ENCODE assay signal across 8 mouse cellular contexts in the genomic region with DNA sequence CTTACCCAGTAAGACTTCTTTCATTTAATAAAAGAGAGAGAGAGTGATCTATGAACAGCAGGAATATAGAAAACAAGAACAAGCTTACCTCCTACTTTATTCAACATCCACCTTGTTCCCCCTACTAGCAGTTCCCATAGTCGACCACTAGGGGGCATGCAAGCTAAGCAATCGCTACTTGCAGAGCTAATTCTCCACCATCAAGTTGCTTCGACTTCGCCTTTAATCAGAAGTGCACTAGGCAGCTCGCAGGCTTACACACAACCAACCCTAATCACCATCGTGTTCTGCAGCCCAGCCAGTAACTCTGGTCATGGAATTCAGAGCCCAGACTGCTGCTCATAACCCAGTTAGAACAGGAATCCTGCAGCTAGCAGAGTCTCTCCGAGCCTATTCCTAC. TPM values are rescaled to one million over a fixed set of nuclear protein-coding genes. Genes with fewer than 3 reads are reported as not detected.
DNase-seq lines count a peak whose midpoint lies in the region; ATAC-seq and TF ChIP-seq lines count a peak whose summit lies in the region.

No protein-coding gene starts in this region.

- H3K27me3 ChIP-seq in E14TG2a.4 (ENCODE audit: insufficient read depth, low read length) = no peaks in the 10 kb centered on the region
- H3K27me3 ChIP-seq in heart, embryonic 12.5 days (replicated peaks) = no peaks in the 10 kb centered on the region; the same call in 1 of the 2 replicates

- peak overlapping the region; percentile 20; the same call in 1 of the 2 replicates for H3K4me2 ChIP-seq in heart, embryonic 12.5 days

- H3K4me1 ChIP-seq in E14TG2a.4 (replicated peaks; ENCODE audit: low read depth, low read length) = peaks cover 10% of the 10 kb centered on the region
- H3K4me1 ChIP-seq in bone marrow macrophage, adult 2 months (ENCODE audit: control insufficient read depth, insufficient read depth, low read length) = no peaks in the 10 kb centered on the region
- peaks cover 4% of the 10 kb centered on the region; the same call in 1 of the 2 replicates for H3K4me1 ChIP-seq in heart, embryonic 12.5 days (replicated peaks)
- H3K4me1 ChIP-seq in lung, adult 2 months (ENCODE audit: control insufficient read depth, insufficient read depth, low read length) = no peaks in the 10 kb centered on the region

- H3K27ac ChIP-seq in bone marrow macrophage, adult 2 months (ENCODE audit: insufficient read depth, low read depth, low read length) = no peak overlapping the region
- H3K27ac ChIP-seq in heart, embryonic 12.5 days (ENCODE audit: poor library complexity, severe bottlenecking) = no peak overlapping the region

- no peak for TF ChIP-seq POLR2A in bone marrow macrophage, adult 2 months (IDR thresholded peaks at IDR 0.05; ENCODE audit: borderline replicate concordance, low read depth, low read length)
- no peak for TF ChIP-seq POLR2A in lung, adult 2 months (IDR thresholded peaks at IDR 0.05; ENCODE audit: borderline replicate concordance, extremely low read depth, low read depth, low read length)

- peak; percentile 99 for TF ChIP-seq CTCF in E14TG2a.4 (conservative IDR thresholded peaks at IDR 0.05; ENCODE audit: low read length)
- TF ChIP-seq CTCF in bone marrow macrophage, adult 2 months (IDR thresholded peaks at IDR 0.05; ENCODE audit: low read depth, low read length) = peak; percentile 35; the same call in 1 of the 2 replicates
- TF ChIP-seq CTCF in lung, adult 2 months (IDR thresholded peaks at IDR 0.05; ENCODE audit: insufficient read depth, low read length) = peak; percentile 77

- H3K9me3 ChIP-seq in E14TG2a.4 (ENCODE audit: low read length) = peaks cover 20% of the 10 kb centered on the region
- H3K9me3 ChIP-seq in heart, embryonic 12.5 days (replicated peaks) = peaks cover 3% of the 10 kb centered on the region; the same call in 1 of the 2 replicates

- peak; percentile 94 for ATAC-seq in erythroblast, adult 5-6 weeks (replicated peaks; ENCODE audit: low FRiP score, poor library complexity, severe bottlenecking)
- ATAC-seq in heart, embryonic 12.5 days (ENCODE audit: insufficient number of reproducible peaks, low FRiP score) = peak; percentile 33; the same call in 1 of the 2 replicates

- 17% methylated on average over 7 of the region's 7 CpGs for WGBS in heart, embryonic 12.5 days
- 14% methylated on average over 7 of the region's 7 CpGs for WGBS in lung, adult 2 months

- DNase-seq in kidney, postnatal 36 days = peak; percentile 83 to 90
- DNase-seq in lung, adult 2 months = peak; percentile 66
- DNase-seq in ovary, postnatal 14 days (ENCODE audit: low spot score) = peak; percentile 81
- peak; percentile 82 for DNase-seq in thymus, postnatal 0 days (ENCODE audit: low spot score)

- no peaks in the 10 kb centered on the region for H3K36me3 ChIP-seq in E14TG2a.4 (ENCODE audit: insufficient read depth, low read length)
- no peaks in the 10 kb centered on the region for H3K36me3 ChIP-seq in heart, embryonic 12.5 days

- H3K9ac ChIP-seq in heart, embryonic 12.5 days = no peak overlapping the region

- no peak overlapping the region for H3K4me3 ChIP-seq in E14TG2a.4 (replicated peaks; ENCODE audit: low read length)
- no peak overlapping the region for H3K4me3 ChIP-seq in bone marrow macrophage, adult 2 months (ENCODE audit: insufficient read depth, low read length)
- no peak overlapping the region for H3K4me3 ChIP-seq in heart, embryonic 12.5 days
- H3K4me3 ChIP-seq in lung, adult 2 months (replicated peaks; ENCODE audit: extremely low read depth, low read depth, low read length) = no peak overlapping the region

RNA-seq across cellular contexts. Expression of a gene that starts 17.9 kb away (rescaled TPM):
- polyA plus RNA-seq in bone marrow macrophage, adult 2 months (2012; ENCODE audit: insufficient read depth, insufficient read length, missing spikeins) = 72.1 and 72.5 TPM in 2 replicates
- 1.0 TPM in 1 of 2 replicates, not detected in the other for total RNA-seq in erythroblast, adult 5-6 weeks (2015; ENCODE audit: low replicate concordance)
- total RNA-seq in erythroblast, adult 5-6 weeks (2017; ENCODE audit: low replicate concordance) = 0.14 and 0.17 TPM in 2 replicates
- polyA plus RNA-seq in heart, embryonic 12.5 days (2016; fragmentation: Nextera tagmentation; extraction: Ambion mirVana) = 11.8 and 12.3 TPM in 2 replicates
- 10.9 and 12.0 TPM in 2 replicates for polyA plus RNA-seq in lung, adult 2 months (2012; rRNA removed)
- polyA plus RNA-seq in thymus, postnatal 0 days (2015; fragmentation: Nextera tagmentation; extraction: Ambion mirVana) = 3.1 and 3.5 TPM in 2 replicates

RNA-seq across cellular contexts. Expression of a gene that starts 18.1 kb away (rescaled TPM):
- not detected in 2 replicates for polyA plus RNA-seq in bone marrow macrophage, adult 2 months (2012; ENCODE audit: insufficient read depth, insufficient read length, missing spikeins)
- not detected in 2 replicates for total RNA-seq in erythroblast, adult 5-6 weeks (2015; ENCODE audit: low replicate concordance)
- total RNA-seq in erythroblast, adult 5-6 weeks (2017; ENCODE audit: low replicate concordance) = not detected in 2 replicates
- 12.9 and 14.2 TPM in 2 replicates for polyA plus RNA-seq in heart, embryonic 12.5 days (2016; fragmentation: Nextera tagmentation; extraction: Ambion mirVana)
- 1.6 and 2.0 TPM in 2 replicates for polyA plus RNA-seq in lung, adult 2 months (2012; rRNA removed)
- 0.60 and 0.85 TPM in 2 replicates for polyA plus RNA-seq in thymus, postnatal 0 days (2015; fragmentation: Nextera tagmentation; extraction: Ambion mirVana)

RNA-seq across cellular contexts. Expression of a gene that starts 35.3 kb away (rescaled TPM):
- polyA plus RNA-seq in bone marrow macrophage, adult 2 months (2012; ENCODE audit: insufficient read depth, insufficient read length, missing spikeins) = 346 and 384 TPM in 2 replicates
- 134 and 146 TPM in 2 replicates for total RNA-seq in erythroblast, adult 5-6 weeks (2015; ENCODE audit: low replicate concordance)
- total RNA-seq in erythroblast, adult 5-6 weeks (2017; ENCODE audit: low replicate concordance) = 23.7 and 45.9 TPM in 2 replicates
- polyA plus RNA-seq in heart, embryonic 12.5 days (2016; fragmentation: Nextera tagmentation; extraction: Ambion mirVana) = 1,377 and 1,385 TPM in 2 replicates
- polyA plus RNA-seq in lung, adult 2 months (2012; rRNA removed) = 166 and 181 TPM in 2 replicates
- 862 and 907 TPM in 2 replicates for polyA plus RNA-seq in thymus, postnatal 0 days (2015; fragmentation: Nextera tagmentation; extraction: Ambion mirVana)

RNA-seq across cellular contexts. Expression of a gene that starts 45.9 kb away (rescaled TPM):
- 28.6 and 29.5 TPM in 2 replicates for polyA plus RNA-seq in bone marrow macrophage, adult 2 months (2012; ENCODE audit: insufficient read depth, insufficient read length, missing spikeins)
- 1.3 and 4.8 TPM in 2 replicates for total RNA-seq in erythroblast, adult 5-6 weeks (2015; ENCODE audit: low replicate concordance)
- 4.3 and 5.4 TPM in 2 replicates for total RNA-seq in erythroblast, adult 5-6 weeks (2017; ENCODE audit: low replicate concordance)
- 19.4 and 20.2 TPM in 2 replicates for polyA plus RNA-seq in heart, embryonic 12.5 days (2016; fragmentation: Nextera tagmentation; extraction: Ambion mirVana)
- polyA plus RNA-seq in lung, adult 2 months (2012; rRNA removed) = 30.8 and 36.1 TPM in 2 replicates
- 50.9 and 62.5 TPM in 2 replicates for polyA plus RNA-seq in thymus, postnatal 0 days (2015; fragmentation: Nextera tagmentation; extraction: Ambion mirVana)

RNA-seq across cellular contexts. Expression of a gene that starts 51.6 kb away (rescaled TPM):
- polyA plus RNA-seq in bone marrow macrophage, adult 2 months (2012; ENCODE audit: insufficient read depth, insufficient read length, missing spikeins) = 15.5 and 18.4 TPM in 2 replicates
- total RNA-seq in erythroblast, adult 5-6 weeks (2015; ENCODE audit: low replicate concordance) = 0.19 and 0.42 TPM in 2 replicates
- 4.2 and 4.7 TPM in 2 replicates for total RNA-seq in erythroblast, adult 5-6 weeks (2017; ENCODE audit: low replicate concordance)
- 12.8 TPM in 2 replicates for polyA plus RNA-seq in heart, embryonic 12.5 days (2016; fragmentation: Nextera tagmentation; extraction: Ambion mirVana)
- 9.5 and 16.9 TPM in 2 replicates for polyA plus RNA-seq in lung, adult 2 months (2012; rRNA removed)
- 15.5 and 17.7 TPM in 2 replicates for polyA plus RNA-seq in thymus, postnatal 0 days (2015; fragmentation: Nextera tagmentation; extraction: Ambion mirVana)

Comparison
In these comparisons a context has a peak if more than half of its experiments do, and no peak if none do; other contexts are left out.
1. CTCF ChIP-seq: peak in every context shown above with its lines; median percentile 99 in E14TG2a.4; 77 in lung, adult 2 months; 35 in bone marrow macrophage, adult 2 months.